Mouse (Mus musculus): Measurements from ENCODE around the gene Trim69. TPM values are rescaled to one million over a fixed set of nuclear protein-coding genes. Genes with fewer than 3 reads are reported as not detected.

Trim69 gene
- polyA plus RNA-seq, 1 experiment from 2014 or later, result not detected

GRCm38 (mm10) chr2:122149316-122149715 lies 11.2 kb upstream of the Trim69 start:
- no peak for ATAC-seq (replicated peaks; ENCODE audit: low FRiP score)
- WGBS, result 82% methylated on average over 6 of the region's 6 CpGs
- Histone ChIP-seq H3K27ac (ENCODE audit: low read depth, low read length) (no peak overlapping the region), H3K9me3 (ENCODE audit: control insufficient read depth, low read length) (no peaks in the 10 kb centered on the region), H3K36me3 (ENCODE audit: control insufficient read depth, insufficient read depth, low read length) (0 out of 2 replicates have a peak, but pooled peaks cover 3% of the 10 kb centered on the region), H3K27me3 (replicated peaks; ENCODE audit: control insufficient read depth, insufficient read depth, low read length) (no peaks in the 10 kb centered on the region), H3K4me3 (ENCODE audit: low read depth, low read length) (peak overlapping the region; percentile 64; the same call in 1 of the 2 replicates), H3K4me2 (peak overlapping the region; percentile 66), H3K4me1 (replicated peaks; ENCODE audit: control insufficient read depth, insufficient read depth, low read length) (peaks cover 9% of the 10 kb centered on the region; the same call in 1 of the 2 replicates), H3K9ac (ENCODE audit: low read depth, low read length) (no peak overlapping the region)
- no peak for DNase-seq (ENCODE audit: low spot score)

- no peak overlapping the region for H3K27ac ChIP-seq (ENCODE audit: low read depth, low read length)
- H3K27me3 ChIP-seq (replicated peaks; ENCODE audit: control insufficient read depth, insufficient read depth, low read length), result no peaks in the 10 kb centered on the region
- no peak overlapping the region for H3K4me3 ChIP-seq (ENCODE audit: low read depth, low read length)
- no peak overlapping the region for H3K9ac ChIP-seq (ENCODE audit: low read depth, low read length)
- H3K36me3 ChIP-seq (ENCODE audit: control insufficient read depth, insufficient read depth, low read length), result 0 out of 2 replicates have a peak, but pooled peaks cover 3% of the 10 kb centered on the region
- H3K4me1 ChIP-seq (replicated peaks; ENCODE audit: control insufficient read depth, insufficient read depth, low read length), result peaks cover 9% of the 10 kb centered on the region; the same call in 1 of the 2 replicates
- H3K9me3 ChIP-seq (ENCODE audit: control insufficient read depth, low read length), result no peaks in the 10 kb centered on the region
- H3K4me2 ChIP-seq, result peak overlapping the region; percentile 66; the same call in 1 of the 2 replicates
- WGBS, result 76% methylated on average over 3 of the region's 3 CpGs
- ATAC-seq (replicated peaks; ENCODE audit: low FRiP score) (no peak), DNase-seq (ENCODE audit: low spot score) (no peak)
Measured at GRCm38 (mm10) chr2:122149716-122150115, 10.8 kb upstream of the Trim69 start.

DNA sequence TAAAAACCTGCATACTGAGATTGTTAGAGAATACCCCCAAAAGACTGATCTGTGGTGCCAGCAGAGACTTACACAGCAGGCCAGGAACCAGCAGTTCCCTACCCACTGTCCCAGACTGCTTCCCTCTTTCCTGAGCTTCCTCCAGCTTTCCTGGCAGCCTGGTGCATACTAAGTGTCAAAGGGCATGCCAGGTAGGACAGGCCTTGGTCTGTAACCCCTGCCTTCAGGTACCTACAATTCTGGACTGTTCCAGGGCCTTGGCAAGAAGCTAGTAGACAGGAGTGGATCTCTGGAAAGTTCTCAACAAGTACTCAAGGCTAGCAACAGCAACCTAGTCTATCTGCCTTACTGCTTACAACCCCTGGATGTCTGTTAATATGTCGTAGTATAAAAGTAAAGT lies 9.3 kb upstream of the Trim69 start:
- H3K4me1 ChIP-seq (replicated peaks; ENCODE audit: control insufficient read depth, insufficient read depth, low read length), result peaks cover 9% of the 10 kb centered on the region; the same call in 1 of the 2 replicates
- 0 out of 2 replicates have a peak, but pooled peaks cover 3% of the 10 kb centered on the region for H3K36me3 ChIP-seq (ENCODE audit: control insufficient read depth, insufficient read depth, low read length)
- 76% methylated on average over 1 of the region's 1 CpGs for WGBS

DNA sequence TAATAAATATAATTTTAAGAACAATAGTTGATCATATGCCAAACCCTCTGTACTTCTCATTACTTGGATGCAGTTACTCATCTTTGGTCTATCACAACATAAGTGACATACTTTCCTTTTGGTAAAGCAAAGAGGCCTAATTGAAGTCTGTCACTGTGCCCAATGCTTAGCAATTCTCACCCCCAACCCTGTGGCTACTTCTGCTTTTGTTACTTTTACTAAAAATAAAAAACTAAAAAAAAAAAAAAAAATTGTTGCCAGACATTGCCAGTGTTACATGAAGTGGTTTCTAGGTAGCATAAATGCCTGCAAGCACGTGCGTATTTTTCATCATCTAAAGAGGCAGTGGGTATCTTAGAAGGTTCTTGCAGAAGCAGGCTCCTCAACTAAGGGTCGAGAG lies 7.7 kb upstream of the Trim69 start:
- H3K9me3 ChIP-seq (ENCODE audit: control insufficient read depth, low read length), result no peaks in the 10 kb centered on the region
- no peak overlapping the region for H3K9ac ChIP-seq (ENCODE audit: low read depth, low read length)
- H3K27ac ChIP-seq (ENCODE audit: low read depth, low read length), result no peak overlapping the region
- WGBS, result 68% methylated on average over 3 of the region's 3 CpGs
- no peaks in the 10 kb centered on the region for H3K27me3 ChIP-seq (replicated peaks; ENCODE audit: control insufficient read depth, insufficient read depth, low read length)
- ATAC-seq (replicated peaks; ENCODE audit: low FRiP score) (no peak), DNase-seq (ENCODE audit: low spot score) (no peak)
- H3K4me2 ChIP-seq, result no peak overlapping the region
- H3K36me3 ChIP-seq (ENCODE audit: control insufficient read depth, insufficient read depth, low read length), result 0 out of 2 replicates have a peak, but pooled peaks cover 3% of the 10 kb centered on the region
- 0 out of 2 replicates have a peak, but pooled peaks cover 6% of the 10 kb centered on the region for H3K4me1 ChIP-seq (replicated peaks; ENCODE audit: control insufficient read depth, insufficient read depth, low read length)
- H3K4me3 ChIP-seq (ENCODE audit: low read depth, low read length), result no peak overlapping the region

More for the DNA sequence above, 9.3 kb upstream of the Trim69 start:
- no peak for ATAC-seq (replicated peaks; ENCODE audit: low FRiP score)
- H3K27me3 ChIP-seq (replicated peaks; ENCODE audit: control insufficient read depth, insufficient read depth, low read length), result no peaks in the 10 kb centered on the region
- H3K27ac ChIP-seq (ENCODE audit: low read depth, low read length), result no peak overlapping the region
- no peak overlapping the region for H3K9ac ChIP-seq (ENCODE audit: low read depth, low read length)
- DNase-seq (ENCODE audit: low spot score), result no peak
- no peaks in the 10 kb centered on the region for H3K9me3 ChIP-seq (ENCODE audit: control insufficient read depth, low read length)
- no peak overlapping the region for H3K4me2 ChIP-seq
- H3K4me3 ChIP-seq (ENCODE audit: low read depth, low read length), result no peak overlapping the region

DNA sequence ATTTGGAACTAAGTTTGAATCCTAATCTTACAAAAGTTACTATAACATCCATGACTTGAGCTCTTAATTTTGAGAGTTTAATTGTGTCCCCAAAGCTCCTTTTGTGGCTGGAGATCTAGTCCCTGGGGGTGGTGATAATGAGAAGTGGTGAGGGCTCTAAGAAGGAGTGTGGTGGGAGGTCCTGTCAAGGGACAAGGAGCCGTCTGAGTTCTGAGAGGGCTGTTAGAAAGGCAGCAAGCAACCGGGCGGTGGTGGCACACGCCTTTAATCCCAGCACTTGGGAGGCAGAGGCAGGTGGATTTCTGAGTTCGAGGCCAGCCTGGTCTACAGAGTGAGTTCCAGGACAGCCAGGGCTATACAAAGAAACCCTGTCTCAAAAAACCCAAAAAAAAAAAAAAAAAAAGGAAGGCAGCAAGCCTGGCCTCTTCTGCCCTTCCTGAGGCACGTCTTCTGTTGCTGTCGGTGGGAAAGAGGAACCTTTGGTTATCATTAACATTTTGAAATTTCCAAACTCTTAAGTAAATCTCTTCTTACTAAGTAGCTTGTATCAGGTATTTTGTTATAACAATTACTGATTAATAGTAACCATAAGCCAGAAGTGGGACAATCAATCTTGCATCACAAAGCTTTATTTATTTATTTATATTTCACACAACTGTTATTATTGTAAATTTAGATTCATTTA lies 6.7 kb upstream of the Trim69 start:
- H3K9ac ChIP-seq (ENCODE audit: low read depth, low read length), result no peak overlapping the region
- H3K9me3 ChIP-seq (ENCODE audit: control insufficient read depth, low read length), result no peaks in the 10 kb centered on the region
- ATAC-seq (replicated peaks; ENCODE audit: low FRiP score) (no peak), DNase-seq (ENCODE audit: low spot score) (no peak)
- no peak overlapping the region for H3K27ac ChIP-seq (ENCODE audit: low read depth, low read length)
- H3K4me2 ChIP-seq, result no peak overlapping the region
- H3K4me3 ChIP-seq (ENCODE audit: low read depth, low read length), result no peak overlapping the region
- 0 out of 2 replicates have a peak, but pooled peaks cover 4% of the 10 kb centered on the region for H3K4me1 ChIP-seq (replicated peaks; ENCODE audit: control insufficient read depth, insufficient read depth, low read length)
- H3K27me3 ChIP-seq (replicated peaks; ENCODE audit: control insufficient read depth, insufficient read depth, low read length), result no peaks in the 10 kb centered on the region
- 0 out of 2 replicates have a peak, but pooled peaks cover 3% of the 10 kb centered on the region for H3K36me3 ChIP-seq (ENCODE audit: control insufficient read depth, insufficient read depth, low read length)
- WGBS, result 62% methylated on average over 7 of the region's 7 CpGs

DNA sequence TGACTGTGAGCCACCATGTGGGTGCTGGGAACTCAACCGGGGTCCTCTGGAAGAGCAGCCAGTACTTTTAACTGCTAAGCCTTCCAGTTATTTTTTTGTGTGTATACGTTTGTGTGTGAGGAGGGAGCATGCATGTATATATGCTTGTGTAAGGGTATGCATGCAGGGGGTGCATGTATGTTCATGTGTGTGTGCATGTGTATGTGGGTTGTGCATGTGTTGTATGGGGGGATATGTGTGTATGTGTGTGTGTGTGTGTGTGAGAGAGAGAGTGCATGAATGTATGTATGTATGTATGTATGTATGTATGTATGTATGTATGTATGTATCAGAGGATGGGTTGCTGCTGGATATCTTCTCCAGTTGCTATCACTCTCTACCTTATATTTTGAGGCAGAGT lies 6.0 kb upstream of the Trim69 start:
- ATAC-seq (replicated peaks; ENCODE audit: low FRiP score), result no peak

GRCm38 (mm10) chr2:122155292-122155691 lies 5.2 kb upstream of the Trim69 start:
- 0 out of 2 replicates have a peak, but pooled peaks cover 3% of the 10 kb centered on the region for H3K36me3 ChIP-seq (ENCODE audit: control insufficient read depth, insufficient read depth, low read length)
- H3K4me1 ChIP-seq (replicated peaks; ENCODE audit: control insufficient read depth, insufficient read depth, low read length), result no peaks in the 10 kb centered on the region
- no peak overlapping the region for H3K4me3 ChIP-seq (ENCODE audit: low read depth, low read length)
- 70% methylated on average over 2 of the region's 2 CpGs for WGBS
- no peak overlapping the region for H3K27ac ChIP-seq (ENCODE audit: low read depth, low read length)
- H3K9me3 ChIP-seq (ENCODE audit: control insufficient read depth, low read length), result no peaks in the 10 kb centered on the region
- ATAC-seq (replicated peaks; ENCODE audit: low FRiP score) (no peak), DNase-seq (ENCODE audit: low spot score) (no peak)
- no peak overlapping the region for H3K9ac ChIP-seq (ENCODE audit: low read depth, low read length)
- no peak overlapping the region for H3K4me2 ChIP-seq
- no peaks in the 10 kb centered on the region for H3K27me3 ChIP-seq (replicated peaks; ENCODE audit: control insufficient read depth, insufficient read depth, low read length)

More for the DNA sequence above, 6.0 kb upstream of the Trim69 start:
- no peak overlapping the region for H3K4me2 ChIP-seq
- H3K27me3 ChIP-seq (replicated peaks; ENCODE audit: control insufficient read depth, insufficient read depth, low read length), result no peaks in the 10 kb centered on the region
- no peak overlapping the region for H3K4me3 ChIP-seq (ENCODE audit: low read depth, low read length)
- no peak for DNase-seq (ENCODE audit: low spot score)
- 0 out of 2 replicates have a peak, but pooled peaks cover 3% of the 10 kb centered on the region for H3K36me3 ChIP-seq (ENCODE audit: control insufficient read depth, insufficient read depth, low read length)
- no peaks in the 10 kb centered on the region for H3K9me3 ChIP-seq (ENCODE audit: control insufficient read depth, low read length)
- no peak overlapping the region for H3K27ac ChIP-seq (ENCODE audit: low read depth, low read length)
- WGBS, result 92% methylated on average over 2 of the region's 2 CpGs
- H3K9ac ChIP-seq (ENCODE audit: low read depth, low read length), result no peak overlapping the region
- no peaks in the 10 kb centered on the region for H3K4me1 ChIP-seq (replicated peaks; ENCODE audit: control insufficient read depth, insufficient read depth, low read length)

DNA sequence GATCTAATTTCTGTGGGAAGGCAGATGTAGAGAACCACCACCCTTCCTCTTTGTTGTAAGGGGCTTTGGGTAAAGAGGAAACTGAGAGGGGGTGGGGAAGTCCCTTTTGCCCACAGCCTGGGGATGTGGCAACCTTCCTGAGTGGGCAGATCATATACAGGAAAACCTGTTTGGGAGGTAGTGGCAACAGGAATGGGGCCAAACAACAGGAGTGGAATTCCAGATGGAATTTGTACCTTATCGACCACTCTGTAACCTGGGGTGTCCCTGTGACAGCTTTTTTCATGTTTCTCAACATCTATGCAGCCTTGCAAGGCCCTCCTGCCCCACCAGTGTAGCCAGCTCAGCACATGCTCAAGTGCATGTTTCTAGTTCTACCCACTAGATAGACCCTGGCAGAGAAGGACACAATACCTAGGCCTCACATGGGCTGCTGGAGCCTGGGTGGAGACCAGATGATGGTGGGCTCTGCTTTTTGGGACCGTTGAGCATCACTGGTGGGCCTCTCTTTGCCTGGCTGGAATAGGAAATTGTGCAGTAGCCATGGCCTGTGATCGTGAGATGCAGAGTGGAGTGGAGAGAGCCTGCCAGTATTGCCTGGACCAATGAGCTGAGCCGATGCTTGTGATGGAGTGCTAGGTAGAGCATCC lies 4.3 kb upstream of the Trim69 start:
- Histone ChIP-seq H3K9me3 (ENCODE audit: control insufficient read depth, low read length) (no peaks in the 10 kb centered on the region), H3K27me3 (replicated peaks; ENCODE audit: control insufficient read depth, insufficient read depth, low read length) (no peaks in the 10 kb centered on the region), H3K36me3 (ENCODE audit: control insufficient read depth, insufficient read depth, low read length) (0 out of 2 replicates have a peak, but pooled peaks cover 3% of the 10 kb centered on the region), H3K4me1 (replicated peaks; ENCODE audit: control insufficient read depth, insufficient read depth, low read length) (no peaks in the 10 kb centered on the region), H3K4me2 (no peak overlapping the region), H3K9ac (ENCODE audit: low read depth, low read length) (no peak overlapping the region), H3K4me3 (ENCODE audit: low read depth, low read length) (no peak overlapping the region), H3K27ac (ENCODE audit: low read depth, low read length) (no peak overlapping the region)
- WGBS, result 79% methylated on average over 4 of the region's 4 CpGs
- ATAC-seq (replicated peaks; ENCODE audit: low FRiP score), result no peak
- no peak for DNase-seq (ENCODE audit: low spot score)

Data from liver, embryonic 11.5 days (tissue).